Mouse (Mus musculus) intestine, embryonic 14.5 days (tissue): Measurements from ENCODE around the gene Fgfr2. TPM values are rescaled to one million over a fixed set of nuclear protein-coding genes. Genes with fewer than 3 reads are reported as not detected.

ENCODE experiments used
- ATAC-seq: fragments of 200-750 bp; cut with Nextera tagmentation; replicated peaks from 2 replicates; pipeline ENCODE4 v1.8.0; 2017; ENCODE audit warnings: low read depth, moderate number of reproducible peaks, moderate TSS enrichment, moderate library complexity; ENCODE audit not compliant: low FRiP score, low TSS enrichment
- DNase-seq: peaks from one replicate; pipeline ENCODE4 v3.0.0-alpha.2; 2018; ENCODE audit warnings: low spot score
- H3K27ac ChIP-seq: fragments of 300-500 bp; sonication (generic); 2 replicates; pipeline ENCODE4 v1.5.1; 2014; ENCODE audit warnings: low read depth, mild to moderate bottlenecking, control low read depth
- H3K27me3 ChIP-seq: fragments of 300-500 bp; sonication (generic); replicated peaks from 2 replicates; pipeline ENCODE4 v1.6.1; 2014; ENCODE audit warnings: low read length, control low read depth; ENCODE audit not compliant: control insufficient read depth, insufficient read depth
- H3K36me3 ChIP-seq: fragments of 300-500 bp; sonication (generic); 2 replicates; pipeline ENCODE4 v1.6.1; 2014; ENCODE audit warnings: low read length, control low read depth; ENCODE audit not compliant: control insufficient read depth, insufficient read depth
- H3K4me1 ChIP-seq: fragments of 300-500 bp; sonication (generic); replicated peaks from 2 replicates; pipeline ENCODE4 v1.6.1; 2014; ENCODE audit warnings: low read length, control low read depth, mixed read lengths; ENCODE audit not compliant: control insufficient read depth, insufficient read depth
- H3K4me2 ChIP-seq: fragments of 300-500 bp; sonication (generic); 2 replicates; pipeline ENCODE4 v1.6.1; 2014; ENCODE audit warnings: low read length
- H3K4me3 ChIP-seq: fragments of 300-500 bp; sonication (generic); 2 replicates; pipeline ENCODE4 v1.5.1; 2014; ENCODE audit warnings: low read depth, low read length, control low read depth, mixed read lengths
- H3K9ac ChIP-seq: fragments of 300-500 bp; sonication (generic); 2 replicates; pipeline ENCODE4 v1.6.1; 2014; ENCODE audit warnings: mild to moderate bottlenecking, low read length
- H3K9me3 ChIP-seq: fragments of 300-500 bp; sonication (generic); 2 replicates; pipeline ENCODE4 v1.6.1; 2016; ENCODE audit warnings: low read length, control low read depth; ENCODE audit not compliant: control insufficient read depth
- WGBS: fragments of 180-500 bp; shearing (Covaris S2); extraction: QIAGEN DNeasy Blood & Tissue Kit; methylation state at CpG from one replicate; pipeline ENCODE4 v1.1.7; 2014; 5-methylcytosine and 5-hydroxymethylcytosine counted together
- polyA plus RNA-seq: library from polyadenylated mRNA; unstranded; fragments of >200 nt; fragmentation: Nextera tagmentation; extraction: Ambion mirVana; gene quantifications from 2 replicates; pipeline ENCODE4 v1.2.1, GENCODE M21; 2014

The Fgfr2 gene
- polyA plus RNA-seq, 1 experiment from 2014 or later = 105 TPM

DNA sequence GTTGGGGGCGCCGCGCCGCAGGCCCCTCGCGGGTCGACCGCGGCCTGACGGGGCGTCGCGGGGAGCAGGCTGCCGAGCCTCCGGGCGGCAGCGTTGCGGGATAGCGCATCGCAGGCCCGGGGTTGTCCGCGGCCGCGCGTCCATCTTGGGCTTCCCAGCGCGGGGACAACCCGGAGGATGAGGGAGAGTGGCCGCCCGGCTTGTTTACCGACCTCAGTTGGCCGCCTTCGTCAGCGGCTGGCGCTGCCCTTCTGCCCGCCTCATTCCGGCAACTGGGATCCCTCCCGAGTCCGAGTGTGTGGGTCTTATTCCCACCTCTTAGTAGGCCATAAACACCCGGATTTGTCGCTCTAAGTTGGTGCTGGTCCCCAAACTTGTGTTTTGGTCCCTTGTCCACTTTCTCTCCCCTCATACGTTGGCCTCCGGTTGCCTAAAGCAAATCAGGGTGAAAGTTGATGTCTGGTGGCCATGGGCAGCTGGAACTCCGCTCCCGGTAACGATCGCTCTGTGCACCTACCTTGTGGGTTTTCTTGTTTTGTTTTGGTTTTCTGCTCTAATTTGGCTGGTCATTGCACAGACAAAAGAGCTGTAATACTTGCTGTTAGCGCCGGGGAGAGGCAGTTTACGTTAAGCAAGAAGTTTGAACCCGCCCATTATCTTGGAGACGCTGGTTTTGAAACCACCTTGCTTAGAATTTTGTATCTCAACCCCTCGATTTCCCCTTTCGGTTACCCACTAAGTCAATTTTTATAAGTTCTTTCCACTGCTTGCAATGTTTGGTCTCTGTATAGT lies 191.4 kb downstream of the Fgfr2 start:
- WGBS = under 1% methylated on average over 55 of the region's 55 CpGs
- peaks cover 7% of the 10 kb centered on the region for H3K4me1 ChIP-seq
- no peaks in the 10 kb centered on the region for H3K27me3 ChIP-seq
- peak; percentile 79 for DNase-seq
- peak overlapping the region; percentile 94 for H3K9ac ChIP-seq
- H3K36me3 ChIP-seq = no peaks in the 10 kb centered on the region
- H3K27ac ChIP-seq = peak overlapping the region; percentile 96
- peak overlapping the region; percentile 81 for H3K4me3 ChIP-seq
- ATAC-seq = no peak; the same call in 1 of the 2 replicates
- peak overlapping the region; percentile 85 for H3K4me2 ChIP-seq
- H3K9me3 ChIP-seq = no peaks in the 10 kb centered on the region

DNA sequence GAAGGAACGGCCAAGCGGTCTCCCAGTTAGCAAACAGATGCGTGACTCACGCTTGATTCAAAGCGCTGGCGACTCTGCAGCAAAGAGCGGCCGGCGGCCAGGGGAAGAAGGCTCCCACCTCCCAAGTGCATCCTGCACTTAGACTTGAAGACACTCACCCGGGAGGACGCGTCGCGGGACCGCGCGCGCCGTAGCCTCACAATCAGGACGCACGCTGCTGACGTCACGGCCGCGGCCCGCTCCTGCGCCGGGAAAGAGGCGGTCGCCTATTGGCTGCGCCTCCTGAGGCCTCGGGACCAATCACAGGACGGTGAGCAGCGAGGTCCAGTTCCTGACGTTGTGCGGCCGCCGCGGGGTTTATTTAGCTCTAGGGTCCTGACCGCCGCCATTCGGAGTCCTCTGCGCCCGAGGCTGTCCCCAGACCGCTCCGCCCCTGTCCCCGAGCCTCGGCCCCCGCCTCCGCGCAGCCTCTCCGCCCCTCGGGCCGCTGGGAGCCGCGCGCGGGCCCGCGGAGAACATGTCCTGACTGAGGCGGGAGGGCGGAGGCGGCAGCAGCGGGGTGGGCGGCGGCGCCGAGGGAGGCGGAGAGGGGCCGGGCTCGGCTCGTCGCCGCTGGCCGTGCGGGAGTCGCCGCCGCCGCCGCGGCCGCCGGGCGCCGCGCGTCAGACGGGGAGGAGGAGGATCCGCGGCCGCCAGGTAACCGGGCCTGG lies 192.1 kb downstream of the Fgfr2 start, which contains the start of gene Zranb1:
Gene Zranb1 (plus strand): TSS at position 293 of the 710 bp plus-strand sequence.
- DNase-seq (peak; percentile 98), ATAC-seq (peak; percentile 100)
- H3K27ac ChIP-seq = peak within 1 kb of the TSS; percentile 96
- H3K4me2 ChIP-seq = peak within 1 kb of the TSS; percentile 85
- H3K36me3 ChIP-seq = no peaks in the 10 kb centered on the region
- H3K4me1 ChIP-seq = peaks cover 7% of the 10 kb centered on the region
- H3K27me3 ChIP-seq = no peaks in the 10 kb centered on the region
- peak within 1 kb of the TSS; percentile 81 for H3K4me3 ChIP-seq
- no peaks in the 10 kb centered on the region for H3K9me3 ChIP-seq
- under 1% methylated on average over 89 of the region's 93 CpGs for WGBS
- peak within 1 kb of the TSS; percentile 94 for H3K9ac ChIP-seq

DNA sequence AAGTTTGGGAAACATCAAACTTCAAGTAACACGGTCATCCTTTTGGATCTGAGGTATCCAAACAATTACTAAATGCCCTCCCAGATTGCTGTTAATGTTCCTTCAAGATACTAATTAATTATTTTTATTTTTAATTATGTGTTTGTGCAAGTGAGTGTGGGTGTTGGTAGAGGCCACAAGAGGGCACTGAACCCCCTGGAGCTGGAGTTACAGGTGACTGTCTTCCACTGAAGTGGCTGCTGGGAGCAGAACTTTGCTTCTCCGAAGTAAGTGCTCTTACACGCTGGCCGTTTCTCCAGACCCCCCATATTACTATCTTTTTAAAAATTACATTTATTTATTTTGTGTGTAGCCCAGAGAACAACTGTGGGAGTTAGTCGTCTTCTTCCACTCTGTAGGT lies 193.1 kb downstream of the Fgfr2 start:
- Histone ChIP-seq H3K4me2 (peak overlapping the region; percentile 85), H3K9ac (peak overlapping the region; percentile 94), H3K36me3 (no peaks in the 10 kb centered on the region), H3K4me3 (peak overlapping the region; percentile 81), H3K4me1 (peaks cover 7% of the 10 kb centered on the region), H3K27ac (no peak overlapping the region), H3K9me3 (no peaks in the 10 kb centered on the region), H3K27me3 (no peaks in the 10 kb centered on the region)
- DNase-seq = no peak
- WGBS = 87% methylated on average over 5 of the region's 5 CpGs
- ATAC-seq = no peak

DNA sequence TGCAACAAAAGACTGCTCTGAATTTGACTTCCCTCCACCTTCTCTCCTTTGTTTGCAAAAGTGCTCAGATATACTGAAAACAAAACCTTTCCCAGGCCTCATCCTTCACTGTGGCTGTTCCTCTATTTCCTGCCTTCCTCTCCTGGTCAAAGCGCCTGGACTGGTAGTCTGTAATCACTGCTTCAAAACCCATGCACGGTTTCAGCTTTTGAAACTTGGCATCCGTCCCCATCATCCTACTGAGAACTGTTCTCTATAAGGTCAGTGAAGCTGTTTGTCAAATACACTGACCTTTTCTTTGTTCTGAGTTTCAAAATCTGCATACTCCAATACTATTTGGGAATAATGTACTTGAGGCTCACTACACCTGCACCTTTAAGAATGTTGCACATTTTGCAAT lies 195.9 kb downstream of the Fgfr2 start:
- Histone ChIP-seq H3K4me2 (no peak overlapping the region), H3K4me1 (peaks cover under 1% of the 10 kb centered on the region; the same call in 1 of the 2 replicates), H3K9ac (no peak overlapping the region), H3K36me3 (no peaks in the 10 kb centered on the region), H3K9me3 (no peaks in the 10 kb centered on the region), H3K27me3 (no peaks in the 10 kb centered on the region), H3K27ac (no peak overlapping the region), H3K4me3 (no peak overlapping the region)
- DNase-seq (no peak), ATAC-seq (no peak)
- WGBS = 55% methylated on average over 3 of the region's 3 CpGs

DNA sequence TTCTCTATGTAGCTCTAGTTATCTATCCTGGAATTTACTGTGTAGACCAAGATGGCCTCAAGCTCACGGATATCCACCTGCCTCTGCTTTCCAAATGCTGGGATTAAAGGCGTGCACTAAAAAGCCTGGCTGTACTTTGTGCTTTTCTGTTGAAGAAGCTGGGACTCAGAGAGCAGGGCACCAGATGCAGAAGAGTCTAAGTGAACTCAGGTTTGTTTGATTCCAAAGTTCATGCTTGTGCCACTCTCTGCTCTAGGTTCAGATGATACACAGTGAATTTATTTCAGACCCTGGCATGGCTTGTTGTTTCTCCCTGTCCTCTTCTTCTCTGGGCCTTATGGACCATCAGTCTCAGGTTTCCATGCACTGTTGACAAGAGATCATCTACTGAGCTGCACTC lies 197.9 kb downstream of the Fgfr2 start:
- H3K36me3 ChIP-seq = no peaks in the 10 kb centered on the region
- no peaks in the 10 kb centered on the region for H3K27me3 ChIP-seq
- no peak overlapping the region for H3K4me3 ChIP-seq
- no peak overlapping the region for H3K27ac ChIP-seq
- H3K9me3 ChIP-seq = no peaks in the 10 kb centered on the region
- H3K9ac ChIP-seq = no peak overlapping the region
- DNase-seq (no peak), ATAC-seq (no peak)
- no peaks in the 10 kb centered on the region for H3K4me1 ChIP-seq
- H3K4me2 ChIP-seq = no peak overlapping the region
- 70% methylated on average over 2 of the region's 2 CpGs for WGBS

DNA sequence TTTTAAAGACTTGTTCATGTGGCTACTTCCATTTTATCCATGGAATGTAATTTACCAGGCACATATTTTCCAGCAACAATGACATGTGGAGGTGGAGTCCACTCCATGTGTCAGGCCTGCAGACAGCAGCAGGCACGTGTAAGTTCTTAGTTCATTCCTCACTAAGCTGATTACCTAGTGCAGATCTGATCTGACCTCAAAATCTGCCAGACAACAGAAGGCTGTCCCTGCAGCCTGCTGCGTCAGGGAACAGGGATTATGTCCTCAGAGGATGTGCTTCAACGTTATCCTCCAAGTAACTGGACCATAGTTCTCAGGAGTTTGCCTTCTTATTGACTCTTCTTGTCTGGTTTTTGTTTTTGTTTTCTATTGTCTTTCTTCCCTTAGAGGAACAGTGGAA lies 201.2 kb downstream of the Fgfr2 start:
- H3K4me2 ChIP-seq = no peak overlapping the region
- no peak overlapping the region for H3K4me3 ChIP-seq
- H3K27ac ChIP-seq = no peak overlapping the region
- H3K4me1 ChIP-seq = no peaks in the 10 kb centered on the region
- no peaks in the 10 kb centered on the region for H3K27me3 ChIP-seq
- WGBS = 44% methylated on average over 3 of the region's 3 CpGs
- ATAC-seq = no peak
- H3K36me3 ChIP-seq = no peaks in the 10 kb centered on the region
- H3K9ac ChIP-seq = no peak overlapping the region
- no peak for DNase-seq
- H3K9me3 ChIP-seq = no peaks in the 10 kb centered on the region

DNA sequence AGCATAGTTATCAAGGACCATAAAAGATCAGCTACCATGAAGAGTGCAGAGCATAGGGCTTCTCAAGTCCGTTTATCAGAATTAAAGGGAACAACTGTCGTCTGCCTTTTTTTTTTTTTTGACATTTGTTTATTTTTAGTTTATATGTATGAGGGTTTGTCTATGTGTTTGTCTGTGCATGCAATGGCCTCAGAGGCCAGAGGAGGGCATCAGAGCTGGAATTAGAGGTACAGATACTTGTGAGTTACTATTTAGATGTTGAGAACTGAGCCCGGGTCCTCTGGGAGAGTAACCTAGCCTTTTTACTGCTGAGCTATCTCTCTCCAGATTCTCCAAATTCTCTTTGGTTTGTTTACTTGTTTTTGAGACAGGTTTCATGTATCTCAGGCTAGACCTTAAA lies 219.4 kb downstream of the Fgfr2 start:
- Histone ChIP-seq H3K4me3 (no peak overlapping the region), H3K9ac (no peak overlapping the region), H3K4me2 (no peak overlapping the region), H3K4me1 (no peaks in the 10 kb centered on the region), H3K9me3 (no peaks in the 10 kb centered on the region), H3K27ac (no peak overlapping the region), H3K27me3 (no peaks in the 10 kb centered on the region), H3K36me3 (no peaks in the 10 kb centered on the region)
- no peak for ATAC-seq
- no peak for DNase-seq
- WGBS = 73% methylated on average over 3 of the region's 3 CpGs

DNA sequence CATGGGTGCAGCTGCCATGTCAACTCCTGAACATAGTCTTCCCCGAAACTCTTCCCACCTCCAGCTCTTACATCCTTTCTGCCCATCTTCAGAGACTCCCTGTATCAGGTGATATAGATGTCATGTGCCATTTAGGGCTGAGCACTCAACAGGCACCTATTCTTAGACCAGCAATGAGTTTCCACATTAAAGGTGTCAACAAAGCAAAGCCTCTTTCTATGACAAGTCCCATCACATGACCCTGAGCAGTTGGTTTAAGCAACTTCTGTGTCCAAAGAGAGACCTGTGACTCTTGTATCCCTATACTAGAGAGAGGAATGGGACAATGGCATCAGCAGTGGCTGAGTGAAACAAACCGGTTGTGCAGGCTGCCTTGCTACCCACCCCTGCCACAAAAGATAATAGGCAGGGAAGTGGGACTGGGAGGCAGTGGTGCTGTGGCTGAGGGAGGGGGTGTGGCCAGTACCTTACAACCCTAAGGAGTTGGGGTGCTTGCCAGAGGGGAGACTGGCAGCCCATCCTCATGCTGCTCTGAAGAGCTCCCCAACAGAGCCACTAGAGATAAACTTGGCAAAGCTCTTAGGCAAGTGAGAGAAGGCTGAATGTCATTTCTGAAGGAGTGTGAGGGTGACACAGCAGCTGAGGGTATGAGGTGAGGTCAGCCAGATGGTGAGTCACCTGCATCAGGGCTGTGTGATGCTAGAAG lies 222.2 kb downstream of the Fgfr2 start:
- Histone ChIP-seq H3K4me1 (no peaks in the 10 kb centered on the region), H3K36me3 (no peaks in the 10 kb centered on the region), H3K4me3 (no peak overlapping the region), H3K9ac (no peak overlapping the region), H3K27me3 (no peaks in the 10 kb centered on the region), H3K27ac (no peak overlapping the region), H3K9me3 (no peaks in the 10 kb centered on the region), H3K4me2 (no peak overlapping the region)
- ATAC-seq (peak; percentile 58; the same call in 1 of the 2 replicates), DNase-seq (no peak)
- WGBS = 51% methylated on average over 2 of the region's 2 CpGs
